Mouse (Mus musculus): ENCODE measurements at regions not wholly inside any gene's neighbourhood (a gene's known extent, or its start where the extent isn't known, plus 50 kb on each side); places are given as distances from the start of the nearest gene placed in this dataset.

GRCm38 (mm10) chr17:62546286-62546685 lies 334.8 kb downstream of the Efna5 start:
- DNase-seq (ENCODE audit: low spot score, missing footprints) = no peak
- Histone ChIP-seq H3K9me3 (ENCODE audit: control insufficient read depth, low read length) (no peaks in the 10 kb centered on the region), H3K4me1 (ENCODE audit: control insufficient read depth, insufficient read depth, low read length) (no peaks in the 10 kb centered on the region), H3K27ac (ENCODE audit: low read depth, low read length) (no peak overlapping the region), H3K36me3 (ENCODE audit: control insufficient read depth, insufficient read depth, low read length) (no peaks in the 10 kb centered on the region), H3K27me3 (ENCODE audit: control insufficient read depth, insufficient read depth, low read length) (no peaks in the 10 kb centered on the region), H3K4me3 (ENCODE audit: low read depth, low read length) (no peak overlapping the region), H3K9ac (ENCODE audit: low read length) (no peak overlapping the region), H3K4me2 (no peak overlapping the region)
- WGBS = 80% methylated on average over 7 of the region's 7 CpGs
- no peak for ATAC-seq (ENCODE audit: low FRiP score)

- Histone ChIP-seq H3K4me3 (ENCODE audit: low read depth, low read length) (no peak overlapping the region), H3K9me3 (ENCODE audit: control insufficient read depth, low read length) (no peaks in the 10 kb centered on the region), H3K27ac (ENCODE audit: low read depth, low read length) (no peak overlapping the region), H3K36me3 (ENCODE audit: control insufficient read depth, insufficient read depth, low read length) (no peaks in the 10 kb centered on the region), H3K27me3 (ENCODE audit: control insufficient read depth, insufficient read depth, low read length) (no peaks in the 10 kb centered on the region), H3K9ac (ENCODE audit: low read length) (no peak overlapping the region), H3K4me1 (ENCODE audit: control insufficient read depth, insufficient read depth, low read length) (no peaks in the 10 kb centered on the region), H3K4me2 (no peak overlapping the region)
- WGBS = 79% methylated on average over 9 of the region's 9 CpGs
- no peak for DNase-seq (ENCODE audit: low spot score, missing footprints)
- no peak for ATAC-seq (ENCODE audit: low FRiP score)
These were observed 335.8 kb downstream of the Efna5 start for GRCm38 (mm10) chr17:62545330-62545729.

- no peaks in the 10 kb centered on the region for H3K36me3 ChIP-seq (ENCODE audit: control insufficient read depth, insufficient read depth, low read length)
- no peaks in the 10 kb centered on the region for H3K27me3 ChIP-seq (ENCODE audit: control insufficient read depth, insufficient read depth, low read length)
- no peak overlapping the region for H3K4me3 ChIP-seq (ENCODE audit: low read depth, low read length)
- no peak overlapping the region for H3K9ac ChIP-seq (ENCODE audit: low read length)
- H3K9me3 ChIP-seq (ENCODE audit: control insufficient read depth, low read length) = no peaks in the 10 kb centered on the region
- ATAC-seq (ENCODE audit: low FRiP score) = no peak
- DNase-seq (ENCODE audit: low spot score, missing footprints) = no peak
- H3K4me1 ChIP-seq (ENCODE audit: control insufficient read depth, insufficient read depth, low read length) = no peaks in the 10 kb centered on the region
- no peak overlapping the region for H3K4me2 ChIP-seq
- WGBS = 89% methylated on average over 18 of the region's 18 CpGs
- no peak overlapping the region for H3K27ac ChIP-seq (ENCODE audit: low read depth, low read length)
These were observed 337.8 kb downstream of the Efna5 start for GRCm38 (mm10) chr17:62543056-62543975.

GRCm38 (mm10) chr17:62529911-62530310 lies 351.2 kb downstream of the Efna5 start:
- Histone ChIP-seq H3K4me3 (ENCODE audit: low read depth, low read length) (no peak overlapping the region), H3K36me3 (ENCODE audit: control insufficient read depth, insufficient read depth, low read length) (no peaks in the 10 kb centered on the region), H3K27me3 (ENCODE audit: control insufficient read depth, insufficient read depth, low read length) (no peaks in the 10 kb centered on the region), H3K4me1 (ENCODE audit: control insufficient read depth, insufficient read depth, low read length) (no peaks in the 10 kb centered on the region), H3K9me3 (ENCODE audit: control insufficient read depth, low read length) (no peaks in the 10 kb centered on the region), H3K27ac (ENCODE audit: low read depth, low read length) (no peak overlapping the region), H3K4me2 (no peak overlapping the region), H3K9ac (ENCODE audit: low read length) (no peak overlapping the region)
- DNase-seq (ENCODE audit: low spot score, missing footprints) (no peak), ATAC-seq (ENCODE audit: low FRiP score) (no peak)
- WGBS = 93% methylated on average over 2 of the region's 2 CpGs

- Histone ChIP-seq H3K9ac (ENCODE audit: low read length) (no peak overlapping the region), H3K9me3 (ENCODE audit: control insufficient read depth, low read length) (no peaks in the 10 kb centered on the region), H3K36me3 (ENCODE audit: control insufficient read depth, insufficient read depth, low read length) (no peaks in the 10 kb centered on the region), H3K4me1 (ENCODE audit: control insufficient read depth, insufficient read depth, low read length) (no peaks in the 10 kb centered on the region), H3K4me2 (no peak overlapping the region), H3K27ac (ENCODE audit: low read depth, low read length) (no peak overlapping the region), H3K27me3 (ENCODE audit: control insufficient read depth, insufficient read depth, low read length) (no peaks in the 10 kb centered on the region), H3K4me3 (ENCODE audit: low read depth, low read length) (no peak overlapping the region)
- no peak for DNase-seq (ENCODE audit: low spot score, missing footprints)
- WGBS = 88% methylated on average over 2 of the region's 2 CpGs
- ATAC-seq (ENCODE audit: low FRiP score) = no peak
These were observed 353.6 kb downstream of the Efna5 start for GRCm38 (mm10) chr17:62527556-62527955.

- ATAC-seq (ENCODE audit: low FRiP score) = no peak
- H3K27me3 ChIP-seq (ENCODE audit: control insufficient read depth, insufficient read depth, low read length) = no peaks in the 10 kb centered on the region
These were observed 367.5 kb downstream of the Efna5 start for GRCm38 (mm10) chr17:62513635-62514034.

GRCm38 (mm10) chr17:62510184-62510583 lies 370.9 kb downstream of the Efna5 start:
- 89% methylated on average over 4 of the region's 4 CpGs for WGBS

More at GRCm38 (mm10) chr17:62513635-62514034, 367.5 kb downstream of the Efna5 start:
- H3K9ac ChIP-seq (ENCODE audit: low read length) = no peak overlapping the region
- WGBS = 63% methylated on average over 3 of the region's 3 CpGs
- no peaks in the 10 kb centered on the region for H3K9me3 ChIP-seq (ENCODE audit: control insufficient read depth, low read length)
- DNase-seq (ENCODE audit: low spot score, missing footprints) = no peak
- no peaks in the 10 kb centered on the region for H3K36me3 ChIP-seq (ENCODE audit: control insufficient read depth, insufficient read depth, low read length)
- H3K4me2 ChIP-seq = no peak overlapping the region
- no peaks in the 10 kb centered on the region for H3K4me1 ChIP-seq (ENCODE audit: control insufficient read depth, insufficient read depth, low read length)
- no peak overlapping the region for H3K27ac ChIP-seq (ENCODE audit: low read depth, low read length)
- H3K4me3 ChIP-seq (ENCODE audit: low read depth, low read length) = no peak overlapping the region

GRCm38 (mm10) chr17:62507766-62508485 lies 373.2 kb downstream of the Efna5 start:
- H3K27ac ChIP-seq (ENCODE audit: low read depth, low read length) = no peak overlapping the region
- H3K4me2 ChIP-seq = no peak overlapping the region
- H3K9me3 ChIP-seq (ENCODE audit: control insufficient read depth, low read length) = no peaks in the 10 kb centered on the region
- H3K4me1 ChIP-seq (ENCODE audit: control insufficient read depth, insufficient read depth, low read length) = no peaks in the 10 kb centered on the region
- H3K27me3 ChIP-seq (ENCODE audit: control insufficient read depth, insufficient read depth, low read length) = no peaks in the 10 kb centered on the region
- no peak overlapping the region for H3K9ac ChIP-seq (ENCODE audit: low read length)
- H3K4me3 ChIP-seq (ENCODE audit: low read depth, low read length) = no peak overlapping the region
- DNase-seq (ENCODE audit: low spot score, missing footprints) (peak; percentile 41), ATAC-seq (ENCODE audit: low FRiP score) (no peak)
- H3K36me3 ChIP-seq (ENCODE audit: control insufficient read depth, insufficient read depth, low read length) = no peaks in the 10 kb centered on the region
- WGBS = 81% methylated on average over 13 of the region's 13 CpGs

More at GRCm38 (mm10) chr17:62510184-62510583, 370.9 kb downstream of the Efna5 start:
- no peak overlapping the region for H3K4me3 ChIP-seq (ENCODE audit: low read depth, low read length)
- no peaks in the 10 kb centered on the region for H3K9me3 ChIP-seq (ENCODE audit: control insufficient read depth, low read length)
- ATAC-seq (ENCODE audit: low FRiP score) = no peak
- no peak overlapping the region for H3K27ac ChIP-seq (ENCODE audit: low read depth, low read length)
- H3K36me3 ChIP-seq (ENCODE audit: control insufficient read depth, insufficient read depth, low read length) = no peaks in the 10 kb centered on the region
- DNase-seq (ENCODE audit: low spot score, missing footprints) = no peak
- no peaks in the 10 kb centered on the region for H3K4me1 ChIP-seq (ENCODE audit: control insufficient read depth, insufficient read depth, low read length)
- H3K4me2 ChIP-seq = no peak overlapping the region
- H3K27me3 ChIP-seq (ENCODE audit: control insufficient read depth, insufficient read depth, low read length) = no peaks in the 10 kb centered on the region
- H3K9ac ChIP-seq (ENCODE audit: low read length) = no peak overlapping the region

- H3K27me3 ChIP-seq (ENCODE audit: control insufficient read depth, insufficient read depth, low read length) = no peaks in the 10 kb centered on the region
- H3K36me3 ChIP-seq (ENCODE audit: control insufficient read depth, insufficient read depth, low read length) = no peaks in the 10 kb centered on the region
- 77% methylated on average over 6 of the region's 6 CpGs for WGBS
- H3K27ac ChIP-seq (ENCODE audit: low read depth, low read length) = no peak overlapping the region
- H3K4me3 ChIP-seq (ENCODE audit: low read depth, low read length) = no peak overlapping the region
- no peak overlapping the region for H3K9ac ChIP-seq (ENCODE audit: low read length)
- ATAC-seq (ENCODE audit: low FRiP score) = no peak
- H3K9me3 ChIP-seq (ENCODE audit: control insufficient read depth, low read length) = no peaks in the 10 kb centered on the region
- no peak overlapping the region for H3K4me2 ChIP-seq
- DNase-seq (ENCODE audit: low spot score, missing footprints) = peak; percentile 72
- no peaks in the 10 kb centered on the region for H3K4me1 ChIP-seq (ENCODE audit: control insufficient read depth, insufficient read depth, low read length)
These were observed 376.4 kb downstream of the Efna5 start for GRCm38 (mm10) chr17:62504691-62505090.
